Mouse (Mus musculus) gastrocnemius, postnatal 36 days (tissue): ENCODE measurements at regions not wholly inside any gene's neighbourhood (a gene's known extent, or its start where the extent isn't known, plus 50 kb on each side); places are given as distances from the start of the nearest gene placed in this dataset.

Experiments used
- DNase-seq, 2 experiments: peaks; one replicate each; pipeline ENCODE4 v3.0.0; 2022
- intact Hi-C: fragments of 180-260 bp; cut with DNase I; formaldehyde crosslinking; loops from one replicate; pipeline ENCODE4 v1.15.1; 2025

- no peak for DNase-seq
- intact Hi-C loops = no loop called here
Measured at GRCm38 (mm10) chr2:48705103-48705804, 108.7 kb upstream of the Acvr2a start.

- intact Hi-C loops = no loop called here
- no peak for DNase-seq
Measured at GRCm38 (mm10) chr2:48705805-48706150, 108.1 kb upstream of the Acvr2a start.

GRCm38 (mm10) chr2:48706188-48706587, 107.7 kb upstream of the Acvr2a start:
- intact Hi-C loops = no loop called here
- DNase-seq = no peak

- DNase-seq = no peak
Measured at GRCm38 (mm10) chr2:48716206-48716605, 97.7 kb upstream of the Acvr2a start.

GRCm38 (mm10) chr2:48717770-48718169, 96.1 kb upstream of the Acvr2a start:
- intact Hi-C loops = no loop called here
- no peak for DNase-seq

More at GRCm38 (mm10) chr2:48716206-48716605, 97.7 kb upstream of the Acvr2a start:
- intact Hi-C loops = no loop called here

GRCm38 (mm10) chr2:48718261-48718660, 95.6 kb upstream of the Acvr2a start:
- intact Hi-C loops = no loop called here
- no peak for DNase-seq

GRCm38 (mm10) chr2:48730780-48731179, 83.1 kb upstream of the Acvr2a start:
- DNase-seq = no peak
- intact Hi-C loops = no loop called here

- intact Hi-C loops = no loop called here
- no peak for DNase-seq
Measured at GRCm38 (mm10) chr2:48733936-48734335, 80.0 kb upstream of the Acvr2a start.

GRCm38 (mm10) chr2:48734521-48734920, 79.4 kb upstream of the Acvr2a start:
- intact Hi-C loops = no loop called here
- DNase-seq = peak; percentile 35 to 36

- no peak for DNase-seq
- intact Hi-C loops = no loop called here
Measured at GRCm38 (mm10) chr2:48736312-48736711, 77.6 kb upstream of the Acvr2a start.
